Mouse (Mus musculus) ovary, adult 18-20 months (tissue): ENCODE results near the gene Tmem41a.
"Not testable (repeated sequence)": the region's sequence is repeated elsewhere in the genome, so short reads cannot be mapped to it uniquely, and the experiment has no call there.

Experiments used
- DNase-seq: peaks from one replicate; pipeline ENCODE4 v3.0.0; 2022; ENCODE audit warnings: low spot score, mixed read lengths

Tmem41a gene

GRCm38 (mm10) chr16:21946761-21947715 lies at the start of gene Tmem41a:
TSS of gene Tmem41a (minus strand) at chr16:21947552.
- DNase-seq, result peak; percentile 81

GRCm38 (mm10) chr16:21996402-21996801 lies 49.0 kb upstream of the Tmem41a start:
- DNase-seq, result no peak

- no peak for DNase-seq
Measured at GRCm38 (mm10) chr16:21995304-21995703, 48.0 kb upstream of the Tmem41a start, which contains the start of gene Liph. TSS of gene Liph (minus strand) at chr16:21995663.

GRCm38 (mm10) chr16:21991774-21992173 lies 44.4 kb upstream of the Tmem41a start:
- no peak for DNase-seq

GRCm38 (mm10) chr16:21990893-21991292 lies 43.5 kb upstream of the Tmem41a start:
- DNase-seq, result not testable (repeated sequence)

- no peak for DNase-seq
Measured at GRCm38 (mm10) chr16:21987956-21988355, 40.6 kb upstream of the Tmem41a start.

- DNase-seq, result no peak
Measured at GRCm38 (mm10) chr16:21986191-21986590, 38.8 kb upstream of the Tmem41a start.

- DNase-seq, result no peak
Measured at GRCm38 (mm10) chr16:21984091-21984490, 36.7 kb upstream of the Tmem41a start.

- no peak for DNase-seq
Measured at GRCm38 (mm10) chr16:21983581-21983980, 36.2 kb upstream of the Tmem41a start.

GRCm38 (mm10) chr16:21983146-21983545 lies 35.8 kb upstream of the Tmem41a start:
- DNase-seq, result no peak

GRCm38 (mm10) chr16:21977347-21977746 lies 30.0 kb upstream of the Tmem41a start:
- no peak for DNase-seq

GRCm38 (mm10) chr16:21976203-21976602 lies 28.9 kb upstream of the Tmem41a start:
- no peak for DNase-seq

- no peak for DNase-seq
Measured at GRCm38 (mm10) chr16:21971446-21971845, 24.1 kb upstream of the Tmem41a start.

- DNase-seq, result no peak
Measured at GRCm38 (mm10) chr16:21970536-21970935, 23.2 kb upstream of the Tmem41a start.

GRCm38 (mm10) chr16:21969874-21970273 lies 22.5 kb upstream of the Tmem41a start:
- no peak for DNase-seq

- DNase-seq, result no peak
Measured at GRCm38 (mm10) chr16:21965576-21965975, 18.2 kb upstream of the Tmem41a start.

GRCm38 (mm10) chr16:21955591-21955990 lies 8.2 kb upstream of the Tmem41a start:
- DNase-seq, result no peak

GRCm38 (mm10) chr16:21928471-21928870 lies 18.9 kb downstream of the Tmem41a start:
- DNase-seq, result no peak

GRCm38 (mm10) chr16:21916681-21917080 lies 30.7 kb downstream of the Tmem41a start:
- no peak for DNase-seq

- no peak for DNase-seq
Measured at GRCm38 (mm10) chr16:21913347-21913746, 34.0 kb downstream of the Tmem41a start.

GRCm38 (mm10) chr16:21908906-21909305 lies 38.4 kb downstream of the Tmem41a start:
- DNase-seq, result not testable (repeated sequence)

- DNase-seq, result no peak
Measured at GRCm38 (mm10) chr16:21906902-21907301, 40.5 kb downstream of the Tmem41a start.

GRCm38 (mm10) chr16:21905996-21906395 lies 41.4 kb downstream of the Tmem41a start:
- DNase-seq, result no peak

GRCm38 (mm10) chr16:21904636-21905035 lies 42.7 kb downstream of the Tmem41a start:
- no peak for DNase-seq
